Mouse (Mus musculus) ovary, adult 18-20 months (tissue): ENCODE data around the gene Arid4a.
"Not testable (repeated sequence)": the region's sequence is repeated elsewhere in the genome, so short reads cannot be mapped to it uniquely, and the experiment has no call there.

Experiments used
- DNase-seq: peaks from one replicate; pipeline ENCODE4 v3.0.0; 2022; ENCODE audit warnings: low spot score, mixed read lengths

Arid4a gene

DNA sequence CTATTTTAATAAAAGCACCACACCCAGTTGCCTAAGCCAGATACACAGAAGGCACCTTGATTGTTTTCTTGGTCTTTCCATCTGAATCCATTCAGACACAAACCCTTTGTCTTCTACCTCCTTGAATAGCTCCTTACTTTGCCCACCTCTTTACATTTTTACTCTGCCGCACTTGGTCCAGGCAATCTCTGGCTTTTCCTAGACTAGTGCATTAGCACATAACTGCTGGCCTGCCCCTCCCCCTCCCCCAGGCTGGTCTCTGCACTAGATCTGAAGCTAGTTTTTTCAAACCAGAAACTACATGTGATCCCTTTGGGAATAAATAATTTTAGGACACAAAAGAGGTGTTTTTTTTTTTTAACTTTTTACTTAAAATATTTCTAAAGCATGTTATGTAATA lies 37.2 kb downstream of the Arid4a start:
- DNase-seq, result no peak

DNA sequence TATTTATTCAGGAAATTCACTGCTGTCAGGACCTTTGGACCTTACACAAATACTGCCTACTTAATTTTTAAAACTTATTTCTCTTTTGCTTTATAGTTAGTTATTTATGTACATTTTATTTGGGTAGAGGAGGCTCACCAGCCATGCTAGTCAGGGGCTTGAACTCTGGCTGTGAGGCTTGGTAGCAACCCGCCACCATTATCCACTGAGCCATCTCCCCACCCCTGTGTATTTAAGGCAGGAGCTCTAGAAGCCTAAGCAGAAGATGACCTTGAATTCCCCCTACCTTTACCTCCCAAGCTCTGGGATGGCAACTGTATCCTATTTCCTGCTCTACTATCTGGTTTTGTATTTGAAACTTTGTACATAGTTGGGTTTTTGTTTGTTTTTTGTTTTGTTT lies 37.7 kb downstream of the Arid4a start:
- DNase-seq, result no peak

DNA sequence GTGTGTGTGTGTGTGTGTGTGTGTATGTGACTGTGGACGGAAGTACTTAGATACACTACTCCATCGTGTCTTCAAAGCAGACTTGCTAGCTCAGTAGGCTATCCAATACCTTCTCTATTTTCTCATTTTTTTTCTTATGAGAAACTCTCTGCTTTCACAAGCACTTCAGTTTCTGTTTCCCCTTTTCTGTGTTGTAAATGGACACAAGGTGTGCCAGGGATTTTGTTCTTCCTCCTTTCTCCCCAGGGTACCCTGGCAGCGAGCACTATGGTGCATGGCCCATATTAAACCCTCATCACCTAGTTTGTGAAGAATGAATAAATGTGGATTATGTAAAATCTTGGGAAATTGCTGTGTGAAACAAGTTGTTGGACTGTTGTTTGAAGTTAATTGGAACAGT lies 39.7 kb downstream of the Arid4a start:
- DNase-seq, result no peak

DNA sequence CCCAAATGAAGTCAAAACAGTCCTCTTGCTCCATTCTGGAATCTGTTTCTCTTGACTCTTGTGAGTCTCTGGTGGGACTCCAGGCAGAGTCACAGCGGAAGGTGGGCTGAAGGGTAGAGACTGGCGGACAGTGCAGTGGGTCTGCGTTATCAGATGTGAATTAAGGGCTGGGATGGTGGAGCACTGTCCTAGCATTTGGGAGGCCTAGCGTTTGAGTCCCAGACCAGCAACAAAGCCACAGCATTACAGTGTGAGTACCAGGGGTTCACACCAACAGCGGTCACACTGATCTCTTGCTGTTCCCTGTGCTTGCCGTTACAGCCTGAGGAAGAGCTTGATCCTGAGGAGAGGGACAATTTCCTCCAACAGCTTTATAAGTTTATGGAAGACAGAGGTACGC lies 44.0 kb downstream of the Arid4a start:
- no peak for DNase-seq

DNA sequence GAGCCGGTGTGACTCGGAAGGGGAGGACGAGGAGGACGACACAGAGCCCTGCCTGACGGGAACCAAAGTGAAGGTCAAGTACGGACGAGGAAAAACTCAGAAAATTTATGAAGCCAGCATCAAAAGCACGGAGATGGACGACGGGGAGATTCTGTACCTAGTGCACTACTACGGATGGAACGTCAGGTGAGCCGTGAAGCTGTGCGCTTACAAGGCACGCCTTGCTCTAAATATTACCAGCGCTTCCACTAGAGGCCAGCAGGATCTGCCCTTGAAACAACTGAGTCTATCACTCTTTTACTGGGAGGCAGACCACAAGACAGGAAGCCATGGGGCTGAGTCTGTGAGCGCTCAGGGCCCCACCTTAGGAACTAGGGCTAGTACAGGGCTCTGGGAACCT lies 54.1 kb downstream of the Arid4a start:
- DNase-seq, result no peak

DNA sequence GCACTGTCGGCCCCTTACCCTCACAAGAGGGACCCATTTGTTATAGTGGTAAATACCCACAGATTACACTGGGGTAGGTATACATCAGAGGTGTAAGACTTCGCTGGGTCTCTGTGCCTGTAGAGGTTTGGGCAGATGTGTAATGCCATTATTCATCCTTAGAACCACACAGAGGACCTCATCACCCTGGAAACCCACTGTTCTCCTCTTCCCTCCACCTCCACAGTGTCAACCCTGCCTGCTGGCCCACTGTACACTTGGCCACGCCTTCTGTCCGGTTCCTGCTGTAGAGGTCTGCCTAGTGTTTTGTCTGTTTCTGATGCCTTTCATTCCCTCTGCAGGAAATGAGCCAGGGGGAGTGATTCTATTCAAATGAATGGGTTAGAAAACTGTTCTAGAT lies 56.3 kb downstream of the Arid4a start:
- no peak for DNase-seq

DNA sequence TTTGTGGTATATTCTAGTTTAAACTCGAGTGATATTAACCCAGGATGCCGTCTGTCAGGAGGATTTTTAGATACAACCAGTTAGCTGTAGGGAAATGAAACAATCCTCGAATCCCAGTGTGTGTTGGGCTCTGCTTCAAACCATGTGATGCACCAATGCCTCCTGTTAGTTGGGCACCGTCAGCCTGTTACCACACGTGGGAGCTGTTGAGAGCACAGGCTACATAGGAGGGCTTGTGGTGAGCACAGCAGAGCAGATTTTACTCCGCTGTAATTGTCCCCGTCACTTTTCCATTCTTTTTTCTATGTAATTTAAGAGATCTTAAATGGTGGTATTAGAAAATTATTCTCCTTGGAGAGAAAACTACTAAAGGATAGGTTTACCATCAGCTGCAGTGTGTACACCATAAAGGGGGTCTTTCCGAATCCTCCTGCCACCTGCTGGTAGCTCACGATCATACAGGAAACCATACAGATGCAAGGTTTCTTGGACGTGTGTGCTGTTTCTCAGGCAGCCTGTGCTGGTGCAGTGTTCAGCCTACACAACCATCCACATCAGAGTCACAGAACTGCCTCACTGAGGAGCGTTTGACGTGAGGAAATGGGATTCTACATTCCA lies 57.4 kb downstream of the Arid4a start:
- no peak for DNase-seq

DNA sequence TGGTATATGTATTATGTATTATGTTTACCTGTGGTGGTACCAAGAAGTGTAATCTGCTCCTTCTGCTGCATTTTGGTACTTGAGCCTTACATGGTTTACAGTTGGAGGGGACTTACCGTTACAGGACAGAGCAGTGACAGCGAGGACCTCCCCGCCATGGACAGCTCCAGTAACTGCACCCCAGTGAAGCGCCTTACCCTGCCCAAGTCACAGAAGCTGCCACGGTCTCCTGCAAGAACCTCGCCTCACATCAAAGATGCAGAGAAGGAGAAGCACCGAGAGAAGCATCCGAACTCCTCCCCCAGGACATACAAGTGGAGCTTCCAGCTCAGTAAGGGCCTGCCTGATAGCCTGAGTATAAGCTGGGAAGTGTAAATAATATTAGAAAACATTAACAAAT lies 70.5 kb downstream of the Arid4a start:
- DNase-seq, result no peak

DNA sequence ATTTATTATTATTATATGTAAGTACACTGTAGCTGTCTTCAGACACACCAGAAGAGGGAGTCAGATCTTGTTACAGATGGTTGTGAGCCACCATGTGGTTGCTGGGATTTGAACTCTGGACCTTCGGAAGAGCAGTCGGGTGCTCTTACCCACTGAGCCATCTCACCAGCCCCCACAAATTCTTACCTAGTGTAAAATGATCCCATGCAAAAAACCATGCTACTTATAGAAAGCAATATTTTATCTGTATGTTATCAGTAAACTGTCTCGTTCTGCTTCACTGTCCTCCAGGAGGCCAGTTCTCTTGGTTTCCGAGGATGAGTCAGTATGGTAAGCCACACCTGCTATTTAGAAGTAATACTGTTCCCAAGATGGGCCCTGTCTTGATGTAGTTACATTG lies 88.5 kb downstream of the Arid4a start:
- DNase-seq, result not testable (repeated sequence)

DNA sequence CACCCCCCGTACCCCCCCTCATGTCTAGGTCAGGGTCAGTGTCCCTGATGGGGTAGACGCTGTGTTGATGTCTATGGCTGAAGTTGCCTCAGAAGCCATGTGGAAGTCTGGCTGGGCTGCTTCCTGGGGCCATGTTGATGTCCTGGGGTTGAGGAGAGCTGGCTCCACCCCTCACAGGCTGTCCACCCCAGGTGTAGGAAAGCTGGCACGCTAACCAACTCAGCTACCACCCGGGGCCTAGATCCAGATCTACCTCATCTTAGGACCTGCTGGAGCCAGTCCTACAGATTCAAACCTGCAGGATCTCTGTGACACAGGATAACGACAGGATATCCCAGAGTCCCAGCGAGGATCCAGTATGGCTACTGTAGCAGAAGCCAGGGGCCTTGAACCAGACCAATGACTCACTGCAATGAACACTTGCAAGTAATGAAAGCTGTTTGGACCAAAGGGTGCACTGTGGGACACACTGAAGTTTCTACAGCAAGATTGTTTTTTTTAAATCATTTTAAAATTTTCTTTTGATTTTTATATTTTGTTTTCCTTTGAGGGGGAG lies 91.5 kb downstream of the Arid4a start:
- DNase-seq, result no peak

DNA sequence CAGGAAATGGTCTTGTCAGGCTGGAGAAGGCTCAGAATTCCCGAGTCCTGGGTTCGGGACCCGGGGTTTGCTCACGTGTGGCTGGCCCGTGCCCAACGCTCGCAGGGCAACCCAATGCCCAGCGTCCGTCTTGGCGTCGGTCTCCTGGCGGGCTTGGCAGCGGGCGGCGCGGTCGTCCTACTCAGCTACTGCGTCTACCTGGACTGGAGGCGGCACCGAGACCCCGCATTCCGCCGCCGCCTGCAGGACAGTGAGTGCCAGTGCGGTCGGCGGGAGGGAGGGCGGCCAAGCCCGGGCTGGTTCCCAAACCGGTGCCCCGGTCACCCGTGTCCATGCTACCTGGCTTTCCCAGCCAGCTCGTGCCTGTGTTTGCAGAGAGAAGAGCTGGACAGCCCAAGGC lies 95.5 kb downstream of the Arid4a start, which contains the start of gene Tomm20l:
TSS of gene Tomm20l (plus strand) at position 98 of the 400 bp plus-strand sequence.
- DNase-seq, result no peak

DNA sequence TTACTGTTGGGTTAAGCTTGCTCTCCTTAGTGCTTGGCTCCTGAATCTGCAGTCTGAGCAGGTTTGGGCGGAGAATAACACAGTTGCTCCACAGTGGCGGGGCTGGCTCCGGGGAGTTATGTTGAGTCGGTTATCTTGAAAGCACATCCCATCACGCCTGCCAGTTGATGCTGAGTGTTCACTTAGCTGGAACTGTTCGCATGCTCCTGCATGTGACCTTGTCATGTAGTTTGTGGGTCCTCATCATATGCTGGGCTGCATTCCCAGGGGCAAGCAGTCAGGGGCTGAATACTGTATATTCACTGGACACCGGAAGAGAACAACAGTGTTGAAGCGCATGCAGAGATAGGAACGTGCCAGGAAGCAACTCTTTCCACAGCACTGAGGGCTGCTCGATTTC lies 97.3 kb downstream of the Arid4a start:
- no peak for DNase-seq

DNA sequence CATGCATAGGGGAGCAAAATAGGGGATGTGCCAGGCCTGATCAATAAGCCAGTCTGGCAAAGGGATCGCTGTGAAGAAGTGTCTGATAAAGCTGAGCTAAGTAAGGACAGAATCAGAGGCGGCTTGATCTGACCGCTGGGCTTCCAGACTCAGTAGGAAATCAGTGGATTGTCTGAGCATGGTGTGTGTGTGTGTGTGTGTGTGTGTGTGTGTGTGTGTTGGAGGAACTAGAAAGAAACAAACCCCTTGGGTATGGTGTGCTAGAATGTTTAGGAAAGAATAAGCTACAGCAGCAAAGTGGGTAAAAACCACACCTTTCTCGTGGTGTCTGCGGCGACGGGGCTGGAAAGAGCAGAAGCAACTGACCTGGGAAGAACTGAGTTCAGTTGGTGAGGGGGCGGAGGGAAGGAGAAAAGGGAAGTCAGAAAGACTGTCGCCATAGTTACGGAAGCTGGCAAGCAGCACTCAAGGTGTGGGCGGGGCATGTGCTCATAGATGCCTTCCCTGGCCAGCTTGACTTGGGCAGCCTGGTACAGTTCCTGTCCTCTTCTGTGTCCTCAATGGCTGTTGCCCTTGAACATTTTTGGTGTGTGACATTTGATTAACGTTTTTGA lies 98.0 kb downstream of the Arid4a start:
- peak; percentile 41 for DNase-seq

DNA sequence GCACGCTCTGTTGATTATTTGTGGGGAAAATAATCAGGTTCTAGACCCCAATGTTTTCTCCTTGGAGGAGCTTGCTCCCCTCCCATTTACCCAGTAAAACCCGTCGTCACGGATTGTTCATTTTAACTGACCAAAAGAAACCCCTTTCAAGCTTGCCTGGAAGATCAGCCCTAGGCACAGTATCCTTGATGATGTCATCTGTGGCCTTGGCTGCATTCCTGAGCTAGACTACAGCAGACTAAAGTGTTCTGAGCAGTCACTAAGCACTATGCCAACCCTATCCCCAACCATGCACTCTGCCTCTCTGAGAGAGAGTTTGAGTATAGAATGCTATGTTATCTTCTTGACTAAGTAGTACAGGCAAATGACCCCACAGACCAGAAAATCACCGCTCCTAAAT lies 100.6 kb downstream of the Arid4a start:
- peak; percentile 29 for DNase-seq

DNA sequence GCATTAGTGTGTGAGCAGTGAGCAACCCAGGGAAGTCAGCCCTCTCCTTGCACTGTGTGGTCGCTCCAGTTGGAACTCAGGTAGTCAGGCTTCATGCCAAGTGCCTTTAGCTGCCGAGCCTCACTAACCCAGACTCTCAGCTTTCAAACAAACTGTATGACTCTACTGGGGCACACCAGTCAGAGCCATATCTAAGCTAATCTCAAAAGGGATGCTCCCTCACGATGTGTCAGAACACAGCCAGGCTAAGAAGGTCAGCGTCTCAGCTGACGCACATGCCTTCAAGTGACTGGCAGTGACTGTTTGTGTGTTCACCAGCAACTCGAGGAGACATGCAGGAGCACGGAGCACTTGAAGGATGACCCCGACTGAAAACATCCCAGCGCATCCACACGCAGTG lies 106.9 kb downstream of the Arid4a start:
- no peak for DNase-seq

DNA sequence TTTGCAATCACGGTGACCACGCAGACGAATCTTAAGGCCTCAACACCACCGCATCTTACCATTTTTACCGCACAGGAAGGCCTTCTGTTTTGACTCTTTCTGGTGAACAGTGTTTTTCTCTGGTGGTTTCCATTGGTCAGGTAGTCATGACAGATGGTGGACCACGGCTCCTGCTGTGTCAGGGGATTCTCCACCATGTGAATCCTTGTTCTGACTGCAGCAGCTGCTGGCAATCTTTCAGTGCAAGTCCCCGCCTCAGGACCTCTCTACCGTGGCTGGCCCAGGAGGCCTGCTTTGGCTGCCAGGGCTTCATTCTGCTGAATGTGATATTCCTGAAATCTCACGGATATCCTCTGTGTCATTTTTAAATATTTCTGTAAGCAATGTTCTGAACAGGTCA lies 107.5 kb downstream of the Arid4a start:
- DNase-seq, result no peak

DNA sequence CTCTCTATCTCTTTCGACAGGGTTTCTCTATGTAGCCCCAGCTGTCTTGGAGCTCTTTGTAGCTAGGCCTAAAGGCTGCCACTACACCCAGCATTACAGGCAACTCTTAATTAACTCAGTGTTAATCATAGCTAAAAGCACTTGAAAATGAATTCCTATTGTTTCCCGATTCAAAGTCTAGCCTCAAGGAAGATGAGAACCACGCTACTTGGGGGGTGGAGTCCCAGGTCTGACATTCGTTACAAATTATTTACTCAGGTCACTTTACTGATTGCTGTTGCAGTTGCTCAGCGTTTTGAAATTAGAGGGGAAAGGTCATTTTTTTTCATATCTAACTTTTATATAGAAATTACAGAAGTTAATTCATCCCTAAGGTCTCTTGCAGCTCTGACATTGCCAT lies 119.8 kb downstream of the Arid4a start:
- no peak for DNase-seq

DNA sequence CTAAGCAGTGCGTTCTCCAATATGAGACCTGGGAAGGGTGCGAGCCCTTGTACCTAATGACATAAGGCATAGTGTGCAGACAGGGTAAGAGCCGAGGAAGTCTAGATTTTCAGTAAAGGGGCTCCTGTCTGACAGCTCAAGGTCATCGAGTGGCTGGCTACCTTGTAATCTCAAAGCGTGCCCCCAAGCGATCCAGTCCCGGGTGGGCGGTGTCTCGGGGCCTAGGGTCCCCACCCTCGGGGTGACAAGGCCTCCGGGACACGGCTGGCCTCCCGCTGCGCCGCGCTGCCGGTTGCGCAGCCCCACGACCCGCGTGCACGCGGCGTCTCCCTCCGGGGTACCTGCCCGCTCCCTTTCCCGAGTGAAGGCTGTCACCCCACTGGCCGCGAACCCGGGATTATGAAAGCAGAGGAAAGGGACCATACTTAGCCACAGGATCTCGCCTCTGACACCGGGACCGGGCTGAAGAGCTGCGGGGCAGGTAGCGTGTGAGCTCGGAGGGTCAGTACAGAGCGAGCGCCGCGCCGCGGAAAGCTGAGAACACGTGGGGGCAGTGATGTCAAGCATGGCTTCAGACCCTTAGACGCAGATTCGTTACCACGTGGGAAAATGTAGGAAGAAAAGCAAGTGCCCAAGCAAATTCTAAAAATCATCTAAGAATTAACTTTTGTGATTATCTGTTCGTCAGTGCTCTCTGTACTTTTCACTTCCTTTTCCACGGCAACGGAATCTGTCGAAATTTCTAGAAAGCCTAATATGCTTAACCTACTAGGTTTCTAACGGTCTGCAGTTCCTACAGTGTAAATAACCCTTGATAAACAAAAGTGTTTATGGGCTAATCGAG lies 120.6 kb downstream of the Arid4a start, which contains the start of the genes Timm9 and 2700049A03Rik:
TSS of gene Timm9 (minus strand) at position 555 of the 844 bp plus-strand sequence.
TSS of gene 2700049A03Rik (plus strand) at position 719 of the 844 bp plus-strand sequence.
- DNase-seq, result peak; percentile 60

DNA sequence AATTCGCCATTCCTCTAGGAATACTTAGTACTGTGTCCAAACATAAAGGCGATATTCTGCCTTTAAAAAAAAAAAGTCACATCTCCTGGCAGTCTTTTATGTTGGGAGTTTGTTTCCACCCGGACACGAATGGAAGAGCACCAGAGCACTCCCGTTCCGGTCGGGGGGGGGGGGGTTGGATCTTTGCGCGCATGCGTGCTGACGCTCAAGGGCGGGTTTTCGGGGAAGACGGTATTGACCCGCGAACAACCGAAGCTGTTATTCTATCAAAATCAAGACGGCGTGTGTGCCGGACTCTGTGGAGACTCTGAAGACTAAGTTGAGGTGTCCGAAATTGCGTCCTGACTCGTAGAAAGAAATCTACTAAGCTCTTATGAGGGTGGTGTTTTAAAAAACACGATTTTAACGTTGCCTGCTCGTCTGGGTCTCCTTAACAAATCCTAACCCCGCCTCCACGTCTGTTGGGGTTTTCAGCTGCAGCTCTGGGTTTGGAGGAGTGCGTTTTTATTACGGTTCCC lies 121.2 kb downstream of the Arid4a start:
- DNase-seq, result peak; percentile 50

DNA sequence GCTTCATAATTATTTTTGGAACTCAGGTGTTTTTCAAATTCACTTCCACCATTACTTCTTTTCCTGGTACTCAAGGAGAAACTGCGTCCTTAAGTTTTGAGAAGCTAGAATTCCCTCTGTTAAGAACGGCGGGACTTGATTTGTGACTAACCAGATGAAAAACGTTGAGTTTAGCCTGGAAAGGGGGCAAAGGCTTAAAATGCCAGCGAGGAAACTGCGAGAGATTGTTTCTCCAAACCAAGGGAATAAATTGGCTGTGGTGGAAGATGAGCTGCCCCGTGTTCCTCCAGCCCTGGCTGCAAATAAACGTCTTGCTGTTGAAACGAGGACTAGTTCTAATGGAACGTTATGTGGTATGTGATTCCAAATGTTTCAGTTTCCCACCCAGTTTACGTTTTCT lies 121.9 kb downstream of the Arid4a start:
- no peak for DNase-seq

DNA sequence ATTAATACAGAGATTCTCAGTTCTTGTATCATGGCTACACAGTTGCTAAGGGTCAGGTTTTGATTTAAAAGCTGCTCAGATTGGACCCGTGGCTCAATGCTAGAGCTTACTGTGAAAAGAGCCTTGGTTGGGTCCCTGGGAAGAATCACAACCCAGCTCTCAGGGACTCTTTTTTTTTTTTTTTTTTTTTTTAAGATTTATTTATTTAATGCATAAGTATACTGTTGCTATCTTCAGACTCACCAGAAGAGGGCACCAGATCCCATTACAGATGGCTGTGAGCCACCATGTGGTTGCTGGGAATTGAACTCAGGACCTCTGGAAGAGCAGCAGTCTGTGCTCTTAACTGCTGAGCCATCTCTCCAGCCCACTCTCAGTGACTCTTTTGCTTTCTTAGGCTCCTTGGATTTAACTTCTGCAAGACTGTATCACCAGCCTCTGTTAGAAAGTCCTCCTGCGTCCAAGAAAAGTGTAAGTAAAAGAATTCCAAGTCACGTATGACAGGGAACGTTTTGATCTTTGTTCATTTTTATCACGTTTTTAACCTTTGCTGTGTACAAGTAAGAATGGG lies 123.6 kb downstream of the Arid4a start:
- DNase-seq, result no peak

DNA sequence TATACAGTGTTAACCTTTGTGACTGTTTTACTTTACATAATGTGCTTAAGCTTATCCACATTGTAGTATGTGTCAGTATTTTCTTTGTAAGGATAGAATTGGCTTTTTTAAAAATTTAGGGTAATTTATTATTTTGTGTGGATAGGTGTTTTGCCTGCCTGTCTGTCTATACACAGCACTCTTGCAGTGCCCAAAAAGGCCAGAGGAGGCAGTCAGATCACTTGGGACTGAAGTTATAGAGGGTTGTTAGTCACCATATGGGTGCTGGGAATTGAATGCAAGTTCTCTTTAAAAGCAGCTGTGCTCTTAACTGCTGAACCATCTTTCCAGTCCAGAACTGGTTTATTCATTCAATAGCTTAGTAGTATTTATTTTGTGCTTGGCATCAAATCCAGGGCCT lies 125.4 kb downstream of the Arid4a start:
- DNase-seq, result no peak
